Mouse (Mus musculus): ENCODE data around the gene Atp10b. TPM values are rescaled to one million over a fixed set of nuclear protein-coding genes. Genes with fewer than 3 reads are reported as not detected.

Gene Atp10b
- polyA plus RNA-seq, 2 experiments: not detected

DNA sequence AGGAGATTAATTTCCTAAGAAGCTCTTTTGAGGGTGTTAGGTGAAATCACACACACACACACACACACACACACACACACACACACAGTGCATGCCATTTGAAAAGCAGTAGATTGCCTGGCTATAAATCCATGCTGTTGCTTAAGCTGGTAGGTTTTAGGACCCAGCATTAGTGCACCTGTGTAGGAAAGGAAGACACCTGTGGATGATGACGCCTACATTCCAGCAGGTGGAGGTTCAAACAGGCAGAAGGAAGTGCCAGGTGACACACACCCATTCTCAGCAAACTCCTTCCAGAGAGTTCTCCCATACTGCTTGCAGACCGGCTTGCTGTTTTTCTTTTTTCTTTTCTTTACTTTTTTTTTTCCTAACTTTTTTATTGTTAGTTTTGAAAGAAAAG lies 5.7 kb downstream of the Atp10b start:
- no peak overlapping the region for H3K4me3 ChIP-seq (ENCODE audit: insufficient read depth in 1 of 2, low read depth in 2 of 2, low read length in 2 of 2)
- H3K27me3 ChIP-seq (ENCODE audit: control insufficient read depth, insufficient read depth, low read length): no peaks in the 10 kb centered on the region
- DNase-seq (ENCODE audit: low read depth in 3 of 3, low spot score in 3 of 3): no peak
- no peak overlapping the region for H3K4me2 ChIP-seq (ENCODE audit: low read depth)
- TF ChIP-seq EP300 (IDR thresholded peaks at IDR 0.05; ENCODE audit: low read depth): no peak
- no peak for TF ChIP-seq CTCF (IDR thresholded peaks at IDR 0.05; ENCODE audit: low read depth)
- H3K36me3 ChIP-seq (replicated peaks; ENCODE audit: control insufficient read depth, insufficient read depth, low read depth): no peaks in the 10 kb centered on the region
- H3K9ac ChIP-seq (replicated peaks): no peak overlapping the region
- 60% methylated on average over 2 of the region's 2 CpGs for WGBS (ENCODE audit: insufficient replicate concordance)
- ATAC-seq (ENCODE audit: insufficient read depth): no peak
- H3K27ac ChIP-seq: no peak overlapping the region
- H3K4me1 ChIP-seq (replicated peaks; ENCODE audit: control insufficient read depth in 2 of 2, insufficient read depth in 2 of 2, low read length in 1 of 2): no peaks in the 10 kb centered on the region
- H3K9me3 ChIP-seq (ENCODE audit: control insufficient read depth, low read length): no peaks in the 10 kb centered on the region

- H3K9me3 ChIP-seq (ENCODE audit: control insufficient read depth, low read length): no peaks in the 10 kb centered on the region
- 46% methylated on average over 1 of the region's 1 CpGs for WGBS (ENCODE audit: insufficient replicate concordance)
- no peaks in the 10 kb centered on the region for H3K36me3 ChIP-seq (replicated peaks; ENCODE audit: control insufficient read depth, insufficient read depth, low read depth)
- DNase-seq (ENCODE audit: low read depth in 3 of 3, low spot score in 3 of 3): no peak
- no peak for TF ChIP-seq CTCF (IDR thresholded peaks at IDR 0.05; ENCODE audit: low read depth)
- TF ChIP-seq EP300 (IDR thresholded peaks at IDR 0.05; ENCODE audit: low read depth): no peak
- H3K27ac ChIP-seq: no peak overlapping the region
- H3K9ac ChIP-seq (replicated peaks): no peak overlapping the region
- H3K4me3 ChIP-seq (ENCODE audit: insufficient read depth in 1 of 2, low read depth in 2 of 2, low read length in 2 of 2): no peak overlapping the region
- no peak overlapping the region for H3K4me2 ChIP-seq (ENCODE audit: low read depth)
- H3K27me3 ChIP-seq (ENCODE audit: control insufficient read depth, insufficient read depth, low read length): no peaks in the 10 kb centered on the region
- H3K4me1 ChIP-seq (replicated peaks; ENCODE audit: control insufficient read depth in 2 of 2, insufficient read depth in 2 of 2, low read length in 1 of 2): no peaks in the 10 kb centered on the region
- ATAC-seq (ENCODE audit: insufficient read depth): no peak
Measured at GRCm38 (mm10) chr11:43158814-43159213, 9.1 kb downstream of the Atp10b start.

- DNase-seq (ENCODE audit: low read depth in 3 of 3, low spot score in 3 of 3) (no peak), ATAC-seq (ENCODE audit: insufficient read depth) (no peak)
- no peak overlapping the region for H3K4me2 ChIP-seq (ENCODE audit: low read depth)
- H3K9me3 ChIP-seq (ENCODE audit: control insufficient read depth, low read length): no peaks in the 10 kb centered on the region
- H3K27me3 ChIP-seq (ENCODE audit: control insufficient read depth, insufficient read depth, low read length): no peaks in the 10 kb centered on the region
- H3K27ac ChIP-seq: no peak overlapping the region
- H3K9ac ChIP-seq (replicated peaks): no peak overlapping the region
- TF ChIP-seq CTCF (IDR thresholded peaks at IDR 0.05; ENCODE audit: low read depth) (no peak), EP300 (IDR thresholded peaks at IDR 0.05; ENCODE audit: low read depth) (no peak)
- WGBS (ENCODE audit: insufficient replicate concordance): 57% methylated on average over 9 of the region's 9 CpGs
- H3K4me1 ChIP-seq (replicated peaks; ENCODE audit: control insufficient read depth in 2 of 2, insufficient read depth in 2 of 2, low read length in 1 of 2): no peaks in the 10 kb centered on the region
- no peak overlapping the region for H3K4me3 ChIP-seq (ENCODE audit: insufficient read depth in 1 of 2, low read depth in 2 of 2, low read length in 2 of 2)
- no peaks in the 10 kb centered on the region for H3K36me3 ChIP-seq (replicated peaks; ENCODE audit: control insufficient read depth, insufficient read depth, low read depth)
Measured at GRCm38 (mm10) chr11:43160188-43160942, 10.7 kb downstream of the Atp10b start.

GRCm38 (mm10) chr11:43170601-43171000 lies 20.9 kb downstream of the Atp10b start:
- Histone ChIP-seq H3K36me3 (replicated peaks; ENCODE audit: control insufficient read depth, insufficient read depth, low read depth) (no peaks in the 10 kb centered on the region), H3K9me3 (ENCODE audit: control insufficient read depth, low read length) (no peaks in the 10 kb centered on the region), H3K27ac (no peak overlapping the region), H3K9ac (replicated peaks) (no peak overlapping the region), H3K4me3 (ENCODE audit: insufficient read depth in 1 of 2, low read depth in 2 of 2, low read length in 2 of 2) (no peak overlapping the region), H3K4me2 (ENCODE audit: low read depth) (no peak overlapping the region), H3K27me3 (ENCODE audit: control insufficient read depth, insufficient read depth, low read length) (no peaks in the 10 kb centered on the region), H3K4me1 (replicated peaks; ENCODE audit: control insufficient read depth in 2 of 2, insufficient read depth in 2 of 2, low read length in 1 of 2) (no peaks in the 10 kb centered on the region)
- WGBS (ENCODE audit: insufficient replicate concordance): 53% methylated on average over 2 of the region's 2 CpGs
- ATAC-seq (ENCODE audit: insufficient read depth) (no peak), DNase-seq (ENCODE audit: low read depth in 3 of 3, low spot score in 3 of 3) (no peak)
- TF ChIP-seq CTCF (IDR thresholded peaks at IDR 0.05; ENCODE audit: low read depth) (no peak), EP300 (IDR thresholded peaks at IDR 0.05; ENCODE audit: low read depth) (no peak)

GRCm38 (mm10) chr11:43174359-43175116 lies 24.9 kb downstream of the Atp10b start:
- no peak overlapping the region for H3K9ac ChIP-seq (replicated peaks)
- H3K27me3 ChIP-seq (ENCODE audit: control insufficient read depth, insufficient read depth, low read length): no peaks in the 10 kb centered on the region
- H3K36me3 ChIP-seq (replicated peaks; ENCODE audit: control insufficient read depth, insufficient read depth, low read depth): no peaks in the 10 kb centered on the region
- H3K4me1 ChIP-seq (replicated peaks; ENCODE audit: control insufficient read depth in 2 of 2, insufficient read depth in 2 of 2, low read length in 1 of 2): no peaks in the 10 kb centered on the region
- ATAC-seq (ENCODE audit: insufficient read depth): no peak
- no peak overlapping the region for H3K4me2 ChIP-seq (ENCODE audit: low read depth)
- no peak overlapping the region for H3K27ac ChIP-seq
- TF ChIP-seq EP300 (IDR thresholded peaks at IDR 0.05; ENCODE audit: low read depth) (no peak), CTCF (IDR thresholded peaks at IDR 0.05; ENCODE audit: low read depth) (no peak)
- WGBS (ENCODE audit: insufficient replicate concordance): 14% methylated on average over 6 of the region's 6 CpGs
- H3K4me3 ChIP-seq (ENCODE audit: insufficient read depth in 1 of 2, low read depth in 2 of 2, low read length in 2 of 2): no peak overlapping the region
- H3K9me3 ChIP-seq (ENCODE audit: control insufficient read depth, low read length): no peaks in the 10 kb centered on the region
- DNase-seq (ENCODE audit: low read depth in 3 of 3, low spot score in 3 of 3): no peak

Measured in liver, embryonic 14.5 days (tissue).